Mouse (Mus musculus): ENCODE data around the gene Slc7a1.

Slc7a1 gene

GRCm38 (mm10) chr5:148289951-148290350 lies 109.8 kb downstream of the Slc7a1 start:
- no peaks in the 10 kb centered on the region for H3K27me3 ChIP-seq (ENCODE audit: control insufficient read depth, insufficient read depth, low read length, poor library complexity, severe bottlenecking)
- H3K36me3 ChIP-seq (ENCODE audit: control insufficient read depth, insufficient read depth, low read length, poor library complexity, severe bottlenecking): no peaks in the 10 kb centered on the region
- DNase-seq (ENCODE audit: low read depth, low spot score): no peak

GRCm38 (mm10) chr5:148288804-148289203 lies 110.9 kb downstream of the Slc7a1 start:
- Histone ChIP-seq H3K27me3 (ENCODE audit: control insufficient read depth, insufficient read depth, low read length, poor library complexity, severe bottlenecking) (no peaks in the 10 kb centered on the region), H3K36me3 (ENCODE audit: control insufficient read depth, insufficient read depth, low read length, poor library complexity, severe bottlenecking) (no peaks in the 10 kb centered on the region)
- no peak for DNase-seq (ENCODE audit: low read depth, low spot score)

DNA sequence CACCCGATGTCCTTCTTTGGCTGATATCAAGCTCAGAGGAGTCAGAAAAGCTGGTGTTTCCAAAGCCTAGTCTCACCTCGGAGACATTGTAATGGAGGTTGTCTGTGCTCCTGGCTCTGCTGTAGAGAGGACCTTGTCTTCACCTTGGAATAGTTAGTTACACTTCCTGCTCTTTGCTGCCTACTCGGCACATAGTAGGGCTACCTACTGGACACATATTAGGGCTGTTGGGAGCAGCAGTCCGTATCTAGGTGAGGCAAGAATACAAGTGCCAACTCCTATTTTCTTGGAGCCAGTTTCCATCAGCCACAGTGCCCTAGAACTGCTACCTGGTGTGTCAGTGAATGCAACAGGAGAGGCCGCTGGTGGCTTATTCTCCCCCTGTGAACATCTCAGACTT lies 112.2 kb downstream of the Slc7a1 start:
- no peaks in the 10 kb centered on the region for H3K27me3 ChIP-seq (ENCODE audit: control insufficient read depth, insufficient read depth, low read length, poor library complexity, severe bottlenecking)
- H3K36me3 ChIP-seq (ENCODE audit: control insufficient read depth, insufficient read depth, low read length, poor library complexity, severe bottlenecking): no peaks in the 10 kb centered on the region
- no peak for DNase-seq (ENCODE audit: low read depth, low spot score)

- Histone ChIP-seq H3K27me3 (ENCODE audit: control insufficient read depth, insufficient read depth, low read length, poor library complexity, severe bottlenecking) (no peaks in the 10 kb centered on the region), H3K36me3 (ENCODE audit: control insufficient read depth, insufficient read depth, low read length, poor library complexity, severe bottlenecking) (no peaks in the 10 kb centered on the region)
- DNase-seq (ENCODE audit: low read depth, low spot score): no peak
Observed at GRCm38 (mm10) chr5:148283584-148283983, 116.1 kb downstream of the Slc7a1 start.

DNA sequence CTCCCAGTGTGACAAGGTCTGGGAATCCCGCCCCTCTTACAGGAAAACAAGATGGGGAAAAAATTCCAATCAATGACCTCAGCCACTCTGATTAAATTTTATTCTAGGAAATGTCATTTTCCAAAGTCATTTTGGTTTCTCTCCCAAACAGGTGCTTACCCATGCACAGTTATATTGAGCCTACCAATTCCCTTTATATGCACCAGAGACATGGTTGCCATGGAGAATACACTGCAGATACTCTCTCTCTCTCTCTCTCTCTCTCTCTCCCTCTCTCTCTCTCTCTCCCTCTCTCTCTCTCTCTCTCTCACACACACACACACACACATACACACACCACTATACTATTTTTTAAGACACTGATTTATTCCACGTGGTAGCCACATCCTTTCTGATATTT lies 116.5 kb downstream of the Slc7a1 start:
- H3K36me3 ChIP-seq (ENCODE audit: control insufficient read depth, insufficient read depth, low read length, poor library complexity, severe bottlenecking): no peaks in the 10 kb centered on the region
- no peak for DNase-seq (ENCODE audit: low read depth, low spot score)
- no peaks in the 10 kb centered on the region for H3K27me3 ChIP-seq (ENCODE audit: control insufficient read depth, insufficient read depth, low read length, poor library complexity, severe bottlenecking)

DNA sequence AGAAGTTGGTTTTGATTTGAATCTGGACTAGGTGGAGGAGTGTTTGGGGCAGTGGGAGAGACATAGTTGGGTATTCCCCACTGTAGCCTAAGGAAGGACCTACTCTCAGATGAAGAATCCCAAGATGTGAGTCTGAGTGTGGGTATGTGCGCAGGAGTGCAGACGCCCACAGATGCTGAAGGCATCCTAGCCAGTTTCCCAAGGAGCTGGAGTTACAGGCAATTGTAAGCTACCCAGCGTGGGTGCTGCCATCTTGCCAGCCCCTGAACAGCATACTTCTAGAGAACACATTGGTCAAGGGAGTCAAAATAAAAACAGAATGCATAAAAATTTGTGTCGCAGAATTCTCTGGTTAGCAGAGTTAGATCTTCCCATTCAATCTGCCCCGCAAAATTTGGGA lies 117.1 kb downstream of the Slc7a1 start:
- no peaks in the 10 kb centered on the region for H3K27me3 ChIP-seq (ENCODE audit: control insufficient read depth, insufficient read depth, low read length, poor library complexity, severe bottlenecking)
- no peak for DNase-seq (ENCODE audit: low read depth, low spot score)
- no peaks in the 10 kb centered on the region for H3K36me3 ChIP-seq (ENCODE audit: control insufficient read depth, insufficient read depth, low read length, poor library complexity, severe bottlenecking)

- no peaks in the 10 kb centered on the region for H3K27me3 ChIP-seq (ENCODE audit: control insufficient read depth, insufficient read depth, low read length, poor library complexity, severe bottlenecking)
- DNase-seq (ENCODE audit: low read depth, low spot score): no peak
- no peaks in the 10 kb centered on the region for H3K36me3 ChIP-seq (ENCODE audit: control insufficient read depth, insufficient read depth, low read length, poor library complexity, severe bottlenecking)
Observed at GRCm38 (mm10) chr5:148282093-148282492, 117.6 kb downstream of the Slc7a1 start.

DNA sequence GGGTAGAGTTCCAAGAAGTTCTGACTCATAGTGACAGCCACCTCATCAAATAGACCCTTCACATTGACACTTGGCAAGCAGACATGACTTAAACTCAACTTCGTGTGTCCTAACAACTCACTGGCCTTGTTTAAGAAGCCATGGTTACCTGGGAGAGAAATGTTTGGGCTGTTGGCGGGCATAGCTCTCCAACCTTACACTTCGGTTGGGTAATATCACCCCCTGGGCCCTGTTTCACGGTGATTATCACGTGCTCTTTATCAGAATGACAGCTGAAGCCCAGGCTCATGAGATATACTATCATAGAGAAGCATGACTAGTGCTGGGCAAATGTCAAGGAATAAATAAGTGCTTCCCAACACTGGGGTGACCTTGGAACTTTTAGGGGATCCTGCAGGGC lies 119.4 kb downstream of the Slc7a1 start:
- Histone ChIP-seq H3K36me3 (ENCODE audit: control insufficient read depth, insufficient read depth, low read length, poor library complexity, severe bottlenecking) (no peaks in the 10 kb centered on the region), H3K27me3 (ENCODE audit: control insufficient read depth, insufficient read depth, low read length, poor library complexity, severe bottlenecking) (no peaks in the 10 kb centered on the region)
- DNase-seq (ENCODE audit: low read depth, low spot score): no peak

DNA sequence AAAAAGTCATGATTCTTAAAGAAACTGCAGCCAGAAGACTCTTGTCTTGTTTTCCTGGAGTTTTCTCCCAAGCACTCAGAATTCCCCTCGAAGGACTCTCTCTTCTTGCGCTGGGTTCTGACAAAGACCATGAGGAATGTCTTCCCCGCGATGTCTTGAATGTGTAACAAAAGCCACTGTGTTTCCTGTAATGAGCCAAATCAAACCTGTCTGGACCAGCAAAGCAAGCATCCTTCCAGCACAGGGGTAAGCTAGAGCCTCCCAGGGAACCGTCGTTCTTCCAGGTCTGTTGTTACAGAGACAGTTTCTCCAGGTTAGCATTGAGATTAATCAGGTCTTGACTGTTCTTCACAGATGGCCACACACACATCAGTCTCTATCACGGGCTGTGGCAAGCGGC lies 121.5 kb downstream of the Slc7a1 start:
- Histone ChIP-seq H3K27me3 (ENCODE audit: control insufficient read depth, insufficient read depth, low read length, poor library complexity, severe bottlenecking) (no peaks in the 10 kb centered on the region), H3K36me3 (ENCODE audit: control insufficient read depth, insufficient read depth, low read length, poor library complexity, severe bottlenecking) (no peaks in the 10 kb centered on the region)
- no peak for DNase-seq (ENCODE audit: low read depth, low spot score)
